Mouse (Mus musculus) forebrain, postnatal 0 days (tissue): ENCODE measurements around the gene Slc17a7. TPM values are rescaled to one million over a fixed set of nuclear protein-coding genes. Genes with fewer than 3 reads are reported as not detected.
A peak's percentile ranks its signal among the peaks of the same experiment; 100 is the strongest.
"Not testable (repeated sequence)": the region's sequence is repeated elsewhere in the genome, so short reads cannot be mapped to it uniquely, and the experiment has no call there.

Experiments
- ATAC-seq: fragments of 200-750 bp; cut with Nextera tagmentation; 2 replicates; pipeline ENCODE4 v1.8.0; 2017; ENCODE audit warnings: mild to moderate bottlenecking, moderate library complexity
- DNase-seq: peaks from one replicate; pipeline ENCODE4 v3.0.0-alpha.2; 2015
- H3K27ac ChIP-seq: fragments of 300-500 bp; sonication (generic); 2 replicates; pipeline ENCODE4 v1.5.1; 2014; ENCODE audit warnings: low read depth, mild to moderate bottlenecking, antibody characterized with exemption, low read length, moderate library complexity, mixed read lengths
- H3K27me3 ChIP-seq: fragments of 300-500 bp; sonication (generic); 2 replicates; pipeline ENCODE4 v1.6.1; 2014; ENCODE audit warnings: mild to moderate bottlenecking, low read length, mixed read lengths; ENCODE audit not compliant: insufficient read depth
- H3K36me3 ChIP-seq: fragments of 300-500 bp; sonication (generic); 2 replicates; pipeline ENCODE4 v1.6.1; 2014; ENCODE audit warnings: mild to moderate bottlenecking, moderate library complexity; ENCODE audit not compliant: insufficient read depth
- H3K4me1 ChIP-seq: fragments of 300-500 bp; sonication (generic); 2 replicates; pipeline ENCODE4 v1.6.1; 2014; ENCODE audit warnings: antibody characterized with exemption; ENCODE audit not compliant: insufficient read depth
- H3K4me2 ChIP-seq: fragments of 300-500 bp; sonication (generic); 2 replicates; pipeline ENCODE4 v1.6.1; 2014; ENCODE audit warnings: low read depth, mild to moderate bottlenecking, moderate library complexity
- H3K4me3 ChIP-seq: fragments of 300-500 bp; sonication (generic); 2 replicates; pipeline ENCODE4 v1.5.1; 2014; ENCODE audit warnings: low read depth, low read length, mixed read lengths
- H3K9ac ChIP-seq: fragments of 300-500 bp; sonication (generic); 2 replicates; pipeline ENCODE4 v1.6.1; 2014; ENCODE audit warnings: mild to moderate bottlenecking
- H3K9me3 ChIP-seq: fragments of 300-500 bp; sonication (generic); 2 replicates; pipeline ENCODE4 v1.6.1; 2016; ENCODE audit warnings: low read length
- CTCF ChIP-seq: sonication (generic); IDR thresholded peaks from 2 replicates; pipeline ENCODE4 v1.5.1; 2016; ENCODE audit warnings: antibody characterized with exemption, control low read depth, low read depth
- WGBS: fragments of 180-500 bp; shearing (Covaris S2); extraction: QIAGEN DNeasy Blood & Tissue Kit; methylation state at CpG from one replicate; pipeline ENCODE4 v1.1.7; 2014; 5-methylcytosine and 5-hydroxymethylcytosine counted together
- polyA plus RNA-seq: library from polyadenylated mRNA; unstranded; fragments of >200 nt; fragmentation: Nextera tagmentation; extraction: Ambion mirVana; gene quantifications from 2 replicates; pipeline ENCODE4 v1.2.1, GENCODE M21; 2015
- total RNA-seq: library from RNA; depleted of rRNA; stranded (reverse); fragments of >200 nt; gene quantifications from 2 replicates; pipeline ENCODE4 v1.2.3, GENCODE M21; 2014

The Slc17a7 gene
- total and polyA plus RNA-seq, 2 experiments from 2014 or later, result 47.6 to 87.5 TPM

- H3K9ac ChIP-seq, result peak overlapping the region; percentile 44
- TF ChIP-seq CTCF, result no peak
- no peak overlapping the region for H3K27ac ChIP-seq
- peak overlapping the region; percentile 38 for H3K4me2 ChIP-seq
- H3K36me3 ChIP-seq, result no peaks in the 10 kb centered on the region
- H3K4me3 ChIP-seq, result peak overlapping the region; percentile 18
- ATAC-seq, result peak; percentile 21; the same call in 1 of the 2 replicates
- DNase-seq, result no peak
- H3K4me1 ChIP-seq, result no peaks in the 10 kb centered on the region
- peaks cover 14% of the 10 kb centered on the region for H3K27me3 ChIP-seq
- 5% methylated on average over 19 of the region's 19 CpGs for WGBS
- H3K9me3 ChIP-seq, result no peaks in the 10 kb centered on the region
These were observed 4.2 kb downstream of the Slc17a7 start for GRCm38 (mm10) chr7:45167761-45168445.

DNA sequence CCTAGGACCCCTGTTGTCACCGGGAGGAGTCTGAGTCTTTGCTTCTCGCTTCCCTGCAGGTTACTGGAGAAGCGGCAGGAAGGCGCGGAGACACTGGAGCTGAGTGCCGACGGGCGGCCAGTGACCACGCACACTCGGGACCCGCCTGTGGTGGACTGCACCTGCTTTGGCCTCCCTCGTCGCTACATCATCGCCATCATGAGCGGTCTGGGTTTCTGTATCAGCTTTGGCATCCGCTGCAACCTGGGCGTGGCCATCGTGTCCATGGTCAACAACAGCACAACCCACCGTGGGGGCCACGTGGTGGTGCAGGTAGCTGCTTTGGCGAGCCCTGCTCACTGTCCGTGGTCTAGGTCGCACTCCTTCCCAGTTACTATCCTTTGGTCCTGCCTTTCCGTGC lies 4.9 kb downstream of the Slc17a7 start:
- Histone ChIP-seq H3K9me3 (no peaks in the 10 kb centered on the region), H3K27ac (no peak overlapping the region), H3K4me2 (peak overlapping the region; percentile 38), H3K9ac (0 out of 2 replicates have a peak overlapping the region, but pooled peaks have one; percentile 18), H3K4me3 (no peak overlapping the region), H3K27me3 (peaks cover 11% of the 10 kb centered on the region), H3K4me1 (no peaks in the 10 kb centered on the region), H3K36me3 (no peaks in the 10 kb centered on the region)
- ATAC-seq (no peak), DNase-seq (no peak)
- no peak for TF ChIP-seq CTCF
- WGBS, result 7% methylated on average over 24 of the region's 24 CpGs

GRCm38 (mm10) chr7:45169495-45169894 lies 5.7 kb downstream of the Slc17a7 start:
- DNase-seq (no peak), ATAC-seq (peak; percentile 23; the same call in 1 of the 2 replicates)
- no peaks in the 10 kb centered on the region for H3K36me3 ChIP-seq
- H3K9me3 ChIP-seq, result no peaks in the 10 kb centered on the region
- peaks cover 15% of the 10 kb centered on the region for H3K27me3 ChIP-seq
- no peak overlapping the region for H3K4me2 ChIP-seq
- H3K4me1 ChIP-seq, result no peaks in the 10 kb centered on the region
- H3K27ac ChIP-seq, result no peak overlapping the region
- no peak for TF ChIP-seq CTCF
- no peak overlapping the region for H3K4me3 ChIP-seq
- 94% methylated on average over 3 of the region's 3 CpGs for WGBS
- H3K9ac ChIP-seq, result no peak overlapping the region

- H3K36me3 ChIP-seq, result no peaks in the 10 kb centered on the region
- no peaks in the 10 kb centered on the region for H3K9me3 ChIP-seq
- no peak overlapping the region for H3K4me3 ChIP-seq
- H3K4me1 ChIP-seq, result no peaks in the 10 kb centered on the region; the same call in 1 of the 2 replicates
- H3K9ac ChIP-seq, result no peak overlapping the region
- WGBS, result 69% methylated on average over 7 of the region's 7 CpGs
- peaks cover 41% of the 10 kb centered on the region for H3K27me3 ChIP-seq
- DNase-seq, result no peak
- H3K4me2 ChIP-seq, result no peak overlapping the region
- ATAC-seq, result no peak
- peak; percentile 43; the same call in 1 of the 2 replicates for TF ChIP-seq CTCF
- H3K27ac ChIP-seq, result no peak overlapping the region
These were observed 9.2 kb downstream of the Slc17a7 start for GRCm38 (mm10) chr7:45172974-45173373.

GRCm38 (mm10) chr7:45173772-45174171 lies 10.0 kb downstream of the Slc17a7 start:
- H3K4me2 ChIP-seq, H3K4me3 ChIP-seq, H3K36me3 ChIP-seq, ATAC-seq, H3K9ac ChIP-seq, DNase-seq, H3K27ac ChIP-seq, H3K9me3 ChIP-seq, H3K4me1 ChIP-seq: not testable (repeated sequence)
- peaks cover 45% of the 10 kb centered on the region for H3K27me3 ChIP-seq
- WGBS, result 58% methylated on average over 1 of the region's 1 CpGs
- TF ChIP-seq CTCF, result peak; percentile 61

DNA sequence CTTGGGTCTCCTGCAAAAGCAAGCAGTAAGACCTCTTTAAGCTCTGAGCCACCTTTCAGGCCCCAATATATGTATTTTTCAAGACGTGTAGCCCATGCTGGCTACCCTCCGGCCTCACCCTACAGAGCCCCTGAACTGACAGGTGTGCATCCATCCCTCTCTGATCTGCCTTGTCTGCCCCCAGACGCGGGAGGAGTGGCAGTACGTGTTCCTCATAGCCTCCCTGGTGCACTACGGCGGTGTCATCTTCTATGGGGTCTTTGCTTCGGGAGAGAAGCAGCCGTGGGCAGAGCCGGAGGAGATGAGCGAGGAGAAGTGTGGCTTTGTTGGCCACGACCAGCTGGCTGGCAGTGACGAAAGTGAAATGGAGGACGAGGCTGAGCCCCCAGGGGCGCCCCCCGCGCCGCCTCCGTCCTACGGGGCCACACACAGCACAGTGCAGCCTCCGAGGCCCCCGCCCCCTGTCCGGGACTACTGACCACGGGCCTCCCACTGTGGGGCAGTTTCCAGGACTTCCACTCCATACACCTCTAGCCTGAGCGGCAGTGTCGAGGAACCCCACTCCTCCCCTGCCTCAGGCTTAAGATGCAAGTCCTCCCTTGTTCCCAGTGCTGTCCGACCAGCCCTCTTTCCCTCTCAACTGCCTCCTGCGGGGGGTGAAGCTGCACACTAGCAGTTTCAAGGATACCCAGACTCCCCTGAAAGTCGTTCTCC lies 11.0 kb downstream of the Slc17a7 start:
- Histone ChIP-seq H3K9ac (no peak overlapping the region), H3K27me3 (peaks cover 55% of the 10 kb centered on the region), H3K4me1 (no peaks in the 10 kb centered on the region; the same call in 1 of the 2 replicates), H3K27ac (no peak overlapping the region), H3K9me3 (no peaks in the 10 kb centered on the region), H3K4me2 (no peak overlapping the region), H3K4me3 (no peak overlapping the region), H3K36me3 (no peaks in the 10 kb centered on the region)
- 6% methylated on average over 28 of the region's 29 CpGs for WGBS
- TF ChIP-seq CTCF, result no peak
- no peak for DNase-seq
- 0 out of 2 replicates have a peak, but pooled peaks have one; percentile 32 for ATAC-seq

- Histone ChIP-seq H3K4me3 (no peak overlapping the region), H3K27me3 (peaks cover 61% of the 10 kb centered on the region), H3K27ac (no peak overlapping the region), H3K4me1 (no peaks in the 10 kb centered on the region; the same call in 1 of the 2 replicates), H3K9me3 (no peaks in the 10 kb centered on the region), H3K4me2 (no peak overlapping the region), H3K9ac (no peak overlapping the region), H3K36me3 (no peaks in the 10 kb centered on the region)
- WGBS, result 2% methylated on average over 13 of the region's 13 CpGs
- ATAC-seq (no peak), DNase-seq (no peak)
- TF ChIP-seq CTCF, result no peak
These were observed 11.6 kb downstream of the Slc17a7 start for GRCm38 (mm10) chr7:45175398-45175797.
